Mouse (Mus musculus): Measurements from ENCODE around the gene Plcb3. TPM values are rescaled to one million over a fixed set of nuclear protein-coding genes. Genes with fewer than 3 reads are reported as not detected.

The Plcb3 gene
- polyA plus RNA-seq, 1 experiment: 35.5 TPM

DNA sequence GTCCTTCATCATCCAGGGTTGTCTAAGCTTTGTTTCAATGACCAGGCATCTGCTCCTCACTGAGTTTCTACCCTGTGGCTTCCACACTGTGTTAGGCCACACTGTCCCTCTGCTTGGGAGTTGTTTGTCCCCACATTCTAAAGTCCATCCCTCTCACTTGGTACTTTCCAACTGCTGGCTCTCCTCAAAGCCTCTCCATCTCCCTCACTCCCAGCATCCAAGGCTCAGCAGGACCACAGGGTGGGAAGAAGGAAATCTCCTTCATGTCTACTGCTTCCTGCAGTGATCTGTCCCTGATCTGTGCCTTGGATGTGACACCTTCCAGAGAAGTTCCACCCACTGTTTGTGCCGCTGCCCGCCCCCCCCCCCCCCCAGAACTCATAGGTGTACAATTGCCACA is 45.3 kb downstream of the Plcb3 start:
- WGBS: 23% methylated on average over 2 of the region's 2 CpGs
- no peak overlapping the region for H3K27ac ChIP-seq (ENCODE audit: control insufficient read depth, insufficient read depth, low read length)
- DNase-seq: no peak
- no peaks in the 10 kb centered on the region for H3K36me3 ChIP-seq (ENCODE audit: control insufficient read depth, insufficient read depth, low read length)
- peaks cover 7% of the 10 kb centered on the region for H3K4me1 ChIP-seq (replicated peaks; ENCODE audit: control insufficient read depth, insufficient read depth, low read length)
- peaks cover 23% of the 10 kb centered on the region; the same call in 1 of the 2 replicates for H3K27me3 ChIP-seq (ENCODE audit: control insufficient read depth, insufficient read depth, low read length)
- no peak overlapping the region for H3K4me3 ChIP-seq (ENCODE audit: control insufficient read depth, insufficient read depth, low read length)
- TF ChIP-seq POLR2A (IDR thresholded peaks at IDR 0.05; ENCODE audit: control insufficient read depth, extremely low read depth, insufficient read depth, low read length, poor library complexity) (no peak), CTCF (IDR thresholded peaks at IDR 0.05; ENCODE audit: borderline replicate concordance, control insufficient read depth, extremely low read depth, insufficient read depth, low read length, poor library complexity) (no peak)

DNA sequence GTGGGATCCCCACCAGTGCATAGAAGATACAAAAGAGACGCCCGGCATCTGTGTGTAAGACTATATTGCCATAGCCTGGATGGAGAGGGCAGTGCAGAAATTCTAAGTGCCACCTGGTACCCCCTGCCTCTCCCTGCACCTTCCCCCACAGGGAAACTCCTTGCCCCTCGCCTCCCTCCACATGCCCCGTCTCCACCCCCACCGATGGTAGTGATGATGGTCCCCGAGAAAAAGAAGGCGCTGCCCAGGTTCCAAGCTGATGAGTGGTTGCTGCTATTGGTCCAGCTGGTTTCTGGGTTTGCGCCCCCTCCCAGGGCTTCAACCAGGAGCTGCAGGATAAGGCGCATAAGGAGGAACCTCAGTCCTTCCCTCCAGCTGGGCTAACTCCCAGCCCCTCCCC is 48.2 kb downstream of the Plcb3 start:
- H3K36me3 ChIP-seq (ENCODE audit: control insufficient read depth, insufficient read depth, low read length): no peaks in the 10 kb centered on the region
- no peak overlapping the region for H3K4me3 ChIP-seq (ENCODE audit: control insufficient read depth, insufficient read depth, low read length)
- WGBS: 26% methylated on average over 9 of the region's 9 CpGs
- no peak overlapping the region for H3K27ac ChIP-seq (ENCODE audit: control insufficient read depth, insufficient read depth, low read length)
- TF ChIP-seq CTCF (IDR thresholded peaks at IDR 0.05; ENCODE audit: borderline replicate concordance, control insufficient read depth, extremely low read depth, insufficient read depth, low read length, poor library complexity) (no peak), POLR2A (IDR thresholded peaks at IDR 0.05; ENCODE audit: control insufficient read depth, extremely low read depth, insufficient read depth, low read length, poor library complexity) (no peak)
- peaks cover 12% of the 10 kb centered on the region for H3K4me1 ChIP-seq (replicated peaks; ENCODE audit: control insufficient read depth, insufficient read depth, low read length)
- no peak for DNase-seq
- peaks cover 28% of the 10 kb centered on the region; the same call in 1 of the 2 replicates for H3K27me3 ChIP-seq (ENCODE audit: control insufficient read depth, insufficient read depth, low read length)

DNA sequence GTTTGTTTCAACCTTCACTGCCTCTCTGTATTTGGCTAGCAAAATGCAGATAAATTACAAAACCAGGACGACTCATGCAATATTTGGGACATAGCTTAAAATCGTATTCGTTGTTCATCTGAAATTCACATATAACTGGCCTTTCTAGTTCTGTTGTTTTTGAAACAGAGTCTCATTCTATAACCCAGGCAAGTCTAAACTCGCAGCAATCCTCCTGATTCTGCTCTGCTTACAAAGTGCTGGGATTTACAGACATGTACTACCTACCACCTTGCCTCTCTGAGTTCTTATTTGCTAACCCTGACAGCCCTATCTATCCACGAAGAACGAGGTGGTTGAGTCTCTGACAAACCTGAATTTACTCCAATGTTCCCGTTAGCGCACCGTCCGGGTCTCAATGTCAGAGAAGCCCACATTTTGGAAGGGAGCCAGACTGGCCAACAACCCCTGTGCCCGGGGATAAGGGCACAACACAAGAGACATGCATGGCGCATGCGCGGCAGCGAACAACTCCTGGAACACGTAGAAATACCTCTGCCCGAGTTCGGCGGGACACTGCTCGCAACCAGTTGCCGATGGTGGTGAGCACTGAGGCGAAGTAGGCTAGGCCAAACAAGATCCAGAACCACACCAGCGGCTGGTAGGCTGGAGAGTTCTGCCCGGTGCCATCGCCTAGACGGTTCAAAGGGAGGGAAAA is 49.6 kb downstream of the Plcb3 start:
- TF ChIP-seq CTCF (IDR thresholded peaks at IDR 0.05; ENCODE audit: borderline replicate concordance, control insufficient read depth, extremely low read depth, insufficient read depth, low read length, poor library complexity): no peak
- no peak for TF ChIP-seq POLR2A (IDR thresholded peaks at IDR 0.05; ENCODE audit: control insufficient read depth, extremely low read depth, insufficient read depth, low read length, poor library complexity)
- no peak overlapping the region for H3K4me3 ChIP-seq (ENCODE audit: control insufficient read depth, insufficient read depth, low read length)
- H3K27ac ChIP-seq (ENCODE audit: control insufficient read depth, insufficient read depth, low read length): no peak overlapping the region
- H3K27me3 ChIP-seq (ENCODE audit: control insufficient read depth, insufficient read depth, low read length): peaks cover 22% of the 10 kb centered on the region; the same call in 1 of the 2 replicates
- peaks cover 19% of the 10 kb centered on the region for H3K4me1 ChIP-seq (replicated peaks; ENCODE audit: control insufficient read depth, insufficient read depth, low read length)
- no peaks in the 10 kb centered on the region for H3K36me3 ChIP-seq (ENCODE audit: control insufficient read depth, insufficient read depth, low read length)
- no peak for DNase-seq
- 19% methylated on average over 26 of the region's 26 CpGs for WGBS

DNA sequence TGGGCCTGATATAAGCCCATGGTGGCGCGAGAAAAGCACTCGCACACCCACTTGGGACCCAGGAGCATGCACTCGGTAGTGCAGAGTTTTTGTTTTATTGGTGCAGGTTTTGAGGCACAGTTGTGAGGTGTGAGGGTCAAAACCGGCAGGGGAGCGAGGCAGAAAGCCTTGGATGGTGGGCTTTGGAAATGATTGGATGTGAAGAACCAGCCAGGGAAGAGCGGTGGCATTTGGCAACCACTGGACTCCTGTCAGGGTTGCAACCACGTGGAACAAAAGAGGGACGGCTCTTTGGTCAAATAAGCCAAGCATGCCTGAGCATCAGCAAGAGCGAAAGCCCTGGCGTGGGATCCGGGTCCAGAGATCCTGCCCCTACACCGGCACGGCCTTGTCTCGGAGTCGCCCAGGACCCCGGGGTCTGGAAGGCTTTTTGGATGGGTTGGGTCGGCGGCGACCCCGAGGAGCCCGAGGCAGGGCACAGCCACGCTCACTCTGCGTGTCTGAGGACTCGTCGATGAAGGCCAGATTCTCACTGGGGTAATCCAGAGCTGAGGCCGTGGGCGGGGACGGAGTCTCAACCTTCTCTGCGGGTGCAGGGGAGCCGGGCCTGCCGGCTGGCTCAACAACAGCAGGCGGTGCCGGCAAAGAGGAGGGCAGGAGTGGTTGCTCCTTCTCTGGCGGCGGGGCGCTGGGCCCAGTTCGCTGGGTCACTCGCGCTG is 50.5 kb downstream of the Plcb3 start:
- peaks cover 22% of the 10 kb centered on the region; the same call in 1 of the 2 replicates for H3K27me3 ChIP-seq (ENCODE audit: control insufficient read depth, insufficient read depth, low read length)
- DNase-seq: no peak
- no peaks in the 10 kb centered on the region for H3K36me3 ChIP-seq (ENCODE audit: control insufficient read depth, insufficient read depth, low read length)
- peaks cover 21% of the 10 kb centered on the region for H3K4me1 ChIP-seq (replicated peaks; ENCODE audit: control insufficient read depth, insufficient read depth, low read length)
- 33% methylated on average over 40 of the region's 40 CpGs for WGBS
- no peak overlapping the region for H3K4me3 ChIP-seq (ENCODE audit: control insufficient read depth, insufficient read depth, low read length)
- TF ChIP-seq POLR2A (IDR thresholded peaks at IDR 0.05; ENCODE audit: control insufficient read depth, extremely low read depth, insufficient read depth, low read length, poor library complexity) (no peak), CTCF (IDR thresholded peaks at IDR 0.05; ENCODE audit: borderline replicate concordance, control insufficient read depth, extremely low read depth, insufficient read depth, low read length, poor library complexity) (no peak)
- H3K27ac ChIP-seq (ENCODE audit: control insufficient read depth, insufficient read depth, low read length): no peak overlapping the region

DNA sequence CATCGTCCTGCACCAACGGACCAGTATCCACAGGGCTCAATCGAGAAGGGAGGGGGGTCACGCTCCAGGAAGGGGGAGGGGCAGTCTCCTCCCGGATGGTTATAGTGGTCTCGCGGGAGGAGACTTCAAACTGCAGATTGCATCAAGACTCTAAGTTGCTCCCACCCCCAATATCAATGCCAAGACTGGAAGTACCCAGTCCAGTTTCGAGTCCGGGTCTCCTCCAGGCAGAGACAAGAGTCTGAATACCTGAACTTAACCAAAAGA is 51.0 kb downstream of the Plcb3 start, which contains the start of gene Catsperz:
Gene Catsperz, minus strand, starts transcription at position 74 of the 267 bp plus-strand sequence.
- Histone ChIP-seq H3K27me3 (ENCODE audit: control insufficient read depth, insufficient read depth, low read length) (peaks cover 22% of the 10 kb centered on the region; the same call in 1 of the 2 replicates), H3K36me3 (ENCODE audit: control insufficient read depth, insufficient read depth, low read length) (no peaks in the 10 kb centered on the region), H3K4me1 (replicated peaks; ENCODE audit: control insufficient read depth, insufficient read depth, low read length) (peaks cover 27% of the 10 kb centered on the region), H3K27ac (ENCODE audit: control insufficient read depth, insufficient read depth, low read length) (no peak within 1 kb of the TSS), H3K4me3 (ENCODE audit: control insufficient read depth, insufficient read depth, low read length) (peak within 1 kb of the TSS; percentile 10; the same call in 1 of the 2 replicates)
- TF ChIP-seq POLR2A (IDR thresholded peaks at IDR 0.05; ENCODE audit: control insufficient read depth, extremely low read depth, insufficient read depth, low read length, poor library complexity) (no peak), CTCF (IDR thresholded peaks at IDR 0.05; ENCODE audit: borderline replicate concordance, control insufficient read depth, extremely low read depth, insufficient read depth, low read length, poor library complexity) (no peak)
- no peak for DNase-seq
- 7% methylated on average over 9 of the region's 9 CpGs for WGBS

DNA sequence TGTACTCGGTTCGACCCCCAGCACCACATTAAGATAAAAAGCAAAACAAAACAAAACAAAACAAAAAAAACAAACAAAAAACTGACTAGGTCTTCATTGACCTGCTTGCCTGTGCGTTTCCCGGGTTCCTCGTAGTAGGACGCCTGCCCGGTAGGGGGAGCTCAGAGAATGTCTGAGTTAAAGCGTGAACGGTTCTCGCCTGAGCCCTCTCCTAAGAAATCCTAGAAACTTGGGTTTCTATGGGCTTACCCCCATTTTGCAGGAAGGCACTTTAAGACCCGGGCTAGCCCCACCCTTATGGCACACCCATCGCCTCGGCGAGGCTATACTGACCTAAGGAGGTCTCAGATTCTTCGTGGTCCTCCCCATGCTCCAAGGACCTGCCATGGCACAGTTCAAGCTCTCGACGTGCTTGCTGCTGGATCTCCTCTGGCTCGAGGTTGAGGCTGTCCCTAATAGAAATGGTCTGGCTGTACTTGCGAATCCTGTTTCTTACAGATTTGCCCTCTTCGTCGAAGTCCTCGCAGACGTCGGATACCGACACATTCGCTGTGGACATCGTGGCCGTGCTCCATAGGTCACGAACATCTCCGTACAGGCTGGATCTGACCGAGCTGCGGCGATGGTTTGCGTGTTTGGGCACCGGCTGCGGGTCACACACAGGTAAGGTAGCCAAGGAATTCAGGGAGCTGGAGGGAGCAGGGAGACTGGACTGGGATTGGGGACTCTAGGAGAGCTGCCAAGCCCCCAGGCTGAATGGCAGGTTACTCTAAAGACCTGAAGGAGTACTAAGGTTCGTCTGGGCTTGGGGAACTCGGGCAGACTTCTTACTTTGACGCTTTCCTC is 51.6 kb downstream of the Plcb3 start:
- H3K36me3 ChIP-seq (ENCODE audit: control insufficient read depth, insufficient read depth, low read length): no peaks in the 10 kb centered on the region
- no peak overlapping the region for H3K27ac ChIP-seq (ENCODE audit: control insufficient read depth, insufficient read depth, low read length)
- TF ChIP-seq POLR2A (IDR thresholded peaks at IDR 0.05; ENCODE audit: control insufficient read depth, extremely low read depth, insufficient read depth, low read length, poor library complexity) (no peak), CTCF (IDR thresholded peaks at IDR 0.05; ENCODE audit: borderline replicate concordance, control insufficient read depth, extremely low read depth, insufficient read depth, low read length, poor library complexity) (0 out of 2 replicates have a peak, but pooled peaks have one; percentile 70)
- H3K4me1 ChIP-seq (replicated peaks; ENCODE audit: control insufficient read depth, insufficient read depth, low read length): peaks cover 30% of the 10 kb centered on the region
- H3K4me3 ChIP-seq (ENCODE audit: control insufficient read depth, insufficient read depth, low read length): peak overlapping the region; percentile 10; the same call in 1 of the 2 replicates
- DNase-seq: peak; percentile 88
- WGBS: 6% methylated on average over 39 of the region's 39 CpGs
- H3K27me3 ChIP-seq (ENCODE audit: control insufficient read depth, insufficient read depth, low read length): peaks cover 22% of the 10 kb centered on the region; the same call in 1 of the 2 replicates

All from thymus, adult 2 months (tissue).